Mouse (Mus musculus): ENCODE measurements around the gene Hcn2. TPM values are rescaled to one million over a fixed set of nuclear protein-coding genes. Genes with fewer than 3 reads are reported as not detected.

Gene Hcn2
- polyA plus RNA-seq, 1 experiment from 2014 or later, result 0.04 TPM

DNA sequence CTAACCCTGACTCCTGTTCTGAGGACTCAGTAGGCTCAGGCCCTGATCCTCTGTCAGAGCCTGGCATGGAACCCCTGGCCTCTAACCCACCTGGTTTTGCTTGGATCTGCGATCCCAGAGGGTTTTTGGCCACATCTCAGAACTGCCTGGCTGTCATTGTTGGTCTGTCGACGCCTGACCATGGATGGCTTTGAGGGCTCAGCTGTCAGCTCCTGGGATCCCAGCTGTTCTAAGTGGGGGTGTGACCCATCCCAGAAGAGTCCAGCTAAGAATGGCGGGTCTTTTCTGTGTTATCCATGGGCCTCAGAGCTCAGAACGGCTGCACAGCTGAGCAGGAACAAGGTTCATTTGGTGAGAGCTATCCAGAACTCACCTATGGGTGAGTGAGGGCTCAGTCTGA lies 4.7 kb downstream of the Hcn2 start:
- Histone ChIP-seq H3K27me3 (ENCODE audit: insufficient read depth, low read length) (peaks cover 27% of the 10 kb centered on the region), H3K9me3 (ENCODE audit: low read length) (no peaks in the 10 kb centered on the region), H3K4me2 (ENCODE audit: low read depth, low read length) (no peak overlapping the region), H3K27ac (ENCODE audit: low read depth) (no peak overlapping the region), H3K4me3 (ENCODE audit: low read depth, low read length) (no peak overlapping the region), H3K4me1 (ENCODE audit: insufficient read depth) (peaks cover 13% of the 10 kb centered on the region), H3K36me3 (replicated peaks; ENCODE audit: insufficient read depth, low read length) (no peaks in the 10 kb centered on the region), H3K9ac (replicated peaks) (no peak overlapping the region)
- WGBS (ENCODE audit: insufficient replicate concordance), result 61% methylated on average over 5 of the region's 5 CpGs
- no peak for ATAC-seq
- no peak for DNase-seq
- TF ChIP-seq EP300 (IDR thresholded peaks at IDR 0.05; ENCODE audit: low read depth) (no peak), CTCF (IDR thresholded peaks at IDR 0.05; ENCODE audit: low read depth) (no peak)

- Histone ChIP-seq H3K4me1 (ENCODE audit: insufficient read depth) (no peaks in the 10 kb centered on the region), H3K4me3 (ENCODE audit: low read depth, low read length) (no peak overlapping the region), H3K27me3 (ENCODE audit: insufficient read depth, low read length) (peaks cover 11% of the 10 kb centered on the region), H3K4me2 (ENCODE audit: low read depth, low read length) (no peak overlapping the region), H3K9ac (replicated peaks) (no peak overlapping the region), H3K9me3 (ENCODE audit: low read length) (no peaks in the 10 kb centered on the region), H3K27ac (ENCODE audit: low read depth) (no peak overlapping the region), H3K36me3 (replicated peaks; ENCODE audit: insufficient read depth, low read length) (no peaks in the 10 kb centered on the region)
- WGBS (ENCODE audit: insufficient replicate concordance), result 59% methylated on average over 6 of the region's 6 CpGs
- TF ChIP-seq EP300 (IDR thresholded peaks at IDR 0.05; ENCODE audit: low read depth) (no peak), CTCF (IDR thresholded peaks at IDR 0.05; ENCODE audit: low read depth) (no peak)
- ATAC-seq, result no peak
- DNase-seq, result no peak
Observed at GRCm38 (mm10) chr10:79723047-79723446, 6.6 kb downstream of the Hcn2 start.

GRCm38 (mm10) chr10:79723692-79724091 lies 7.3 kb downstream of the Hcn2 start:
- Histone ChIP-seq H3K36me3 (replicated peaks; ENCODE audit: insufficient read depth, low read length) (no peaks in the 10 kb centered on the region), H3K9me3 (ENCODE audit: low read length) (no peaks in the 10 kb centered on the region), H3K27me3 (ENCODE audit: insufficient read depth, low read length) (peaks cover 5% of the 10 kb centered on the region), H3K27ac (ENCODE audit: low read depth) (no peak overlapping the region), H3K9ac (replicated peaks) (no peak overlapping the region), H3K4me2 (ENCODE audit: low read depth, low read length) (no peak overlapping the region), H3K4me1 (ENCODE audit: insufficient read depth) (no peaks in the 10 kb centered on the region), H3K4me3 (ENCODE audit: low read depth, low read length) (no peak overlapping the region)
- DNase-seq (no peak), ATAC-seq (no peak)
- TF ChIP-seq EP300 (IDR thresholded peaks at IDR 0.05; ENCODE audit: low read depth) (no peak), CTCF (IDR thresholded peaks at IDR 0.05; ENCODE audit: low read depth) (no peak)
- 79% methylated on average over 7 of the region's 7 CpGs for WGBS (ENCODE audit: insufficient replicate concordance)

DNA sequence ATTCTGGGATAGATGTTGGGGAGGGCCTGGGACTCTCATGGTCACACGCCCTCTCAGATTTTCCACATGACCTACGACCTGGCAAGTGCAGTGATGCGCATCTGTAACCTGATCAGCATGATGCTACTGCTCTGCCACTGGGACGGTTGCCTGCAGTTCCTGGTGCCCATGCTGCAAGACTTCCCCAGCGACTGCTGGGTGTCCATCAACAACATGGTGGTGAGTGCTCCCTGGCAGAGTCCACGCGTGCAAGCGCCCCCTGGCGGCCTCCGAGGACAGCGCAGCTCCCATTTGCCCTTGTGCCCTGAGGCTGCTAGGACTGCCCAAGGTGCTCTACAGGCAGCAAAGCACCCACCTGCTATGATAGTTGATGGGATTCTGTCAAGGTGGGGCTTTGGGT lies 9.7 kb downstream of the Hcn2 start:
- ATAC-seq (peak; percentile 69), DNase-seq (peak; percentile 85)
- Histone ChIP-seq H3K4me1 (ENCODE audit: insufficient read depth) (no peaks in the 10 kb centered on the region), H3K4me2 (ENCODE audit: low read depth, low read length) (no peak overlapping the region), H3K9me3 (ENCODE audit: low read length) (no peaks in the 10 kb centered on the region), H3K9ac (replicated peaks) (no peak overlapping the region), H3K4me3 (ENCODE audit: low read depth, low read length) (no peak overlapping the region), H3K27ac (ENCODE audit: low read depth) (no peak overlapping the region), H3K27me3 (ENCODE audit: insufficient read depth, low read length) (no peaks in the 10 kb centered on the region), H3K36me3 (replicated peaks; ENCODE audit: insufficient read depth, low read length) (no peaks in the 10 kb centered on the region)
- TF ChIP-seq EP300 (IDR thresholded peaks at IDR 0.05; ENCODE audit: low read depth) (no peak), CTCF (IDR thresholded peaks at IDR 0.05; ENCODE audit: low read depth) (peak; percentile 94)
- 34% methylated on average over 11 of the region's 11 CpGs for WGBS (ENCODE audit: insufficient replicate concordance)

GRCm38 (mm10) chr10:79728323-79729249 lies 12.2 kb downstream of the Hcn2 start:
- no peak overlapping the region for H3K4me2 ChIP-seq (ENCODE audit: low read depth, low read length)
- no peak for ATAC-seq
- 64% methylated on average over 28 of the region's 28 CpGs for whole genome bisulfite sequencing (ENCODE audit: insufficient replicate concordance)
- no peak overlapping the region for H3K9ac ChIP-seq (replicated peaks)
- H3K27ac ChIP-seq (ENCODE audit: low read depth), result no peak overlapping the region
- H3K27me3 ChIP-seq (ENCODE audit: insufficient read depth, low read length), result no peaks in the 10 kb centered on the region
- DNase-seq, result no peak
- TF ChIP-seq EP300 (IDR thresholded peaks at IDR 0.05; ENCODE audit: low read depth) (no peak), CTCF (IDR thresholded peaks at IDR 0.05; ENCODE audit: low read depth) (no peak)
- H3K9me3 ChIP-seq (ENCODE audit: low read length), result no peaks in the 10 kb centered on the region
- H3K4me1 ChIP-seq (ENCODE audit: insufficient read depth), result no peaks in the 10 kb centered on the region
- no peak overlapping the region for H3K4me3 ChIP-seq (ENCODE audit: low read depth, low read length)
- H3K36me3 ChIP-seq (replicated peaks; ENCODE audit: insufficient read depth, low read length), result no peaks in the 10 kb centered on the region

DNA sequence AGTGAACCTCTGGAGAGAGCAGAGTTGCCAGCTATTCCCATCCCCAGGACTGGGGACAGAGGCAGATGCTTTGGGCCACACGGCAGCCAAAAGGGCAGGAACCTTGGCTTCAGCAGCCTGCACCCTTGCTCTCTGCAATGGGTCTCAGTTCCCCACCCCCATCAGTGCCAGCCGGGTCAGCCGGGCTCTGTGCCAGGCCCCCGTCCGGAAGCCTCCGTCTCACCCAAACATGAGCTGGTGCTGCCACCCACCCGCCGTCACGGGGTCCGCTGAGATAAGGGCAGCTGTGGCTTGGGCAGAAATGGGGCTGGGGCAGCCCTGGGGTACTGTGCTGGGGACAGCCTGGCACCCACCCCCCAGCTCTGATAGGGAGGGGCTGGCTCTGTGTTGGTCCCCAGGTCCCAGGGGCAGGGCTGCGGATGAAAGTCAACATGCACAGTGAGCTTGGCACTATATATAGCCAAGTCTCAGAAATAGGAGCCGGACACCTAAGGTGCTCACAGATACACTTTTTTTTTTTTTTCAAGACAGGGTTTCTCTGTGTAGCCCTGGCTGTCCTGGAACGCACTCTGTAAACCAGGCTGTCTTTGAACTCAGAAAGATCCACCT lies 13.0 kb downstream of the Hcn2 start:
- no peak overlapping the region for H3K27ac ChIP-seq (ENCODE audit: low read depth)
- ATAC-seq, result no peak
- H3K4me1 ChIP-seq (ENCODE audit: insufficient read depth), result no peaks in the 10 kb centered on the region
- 0 out of 2 replicates have a peak, but pooled peaks cover 3% of the 10 kb centered on the region for H3K36me3 ChIP-seq (replicated peaks; ENCODE audit: insufficient read depth, low read length)
- 57% methylated on average over 13 of the region's 13 CpGs for WGBS (ENCODE audit: insufficient replicate concordance)
- TF ChIP-seq EP300 (IDR thresholded peaks at IDR 0.05; ENCODE audit: low read depth) (no peak), CTCF (IDR thresholded peaks at IDR 0.05; ENCODE audit: low read depth) (no peak)
- no peak overlapping the region for H3K4me3 ChIP-seq (ENCODE audit: low read depth, low read length)
- no peak overlapping the region for H3K4me2 ChIP-seq (ENCODE audit: low read depth, low read length)
- H3K27me3 ChIP-seq (ENCODE audit: insufficient read depth, low read length), result no peaks in the 10 kb centered on the region
- H3K9me3 ChIP-seq (ENCODE audit: low read length), result no peaks in the 10 kb centered on the region
- no peak for DNase-seq
- H3K9ac ChIP-seq (replicated peaks), result no peak overlapping the region

All from liver, postnatal 0 days (tissue).